8 mouse cellular contexts compared by ENCODE assay signal in the genomic region with DNA sequence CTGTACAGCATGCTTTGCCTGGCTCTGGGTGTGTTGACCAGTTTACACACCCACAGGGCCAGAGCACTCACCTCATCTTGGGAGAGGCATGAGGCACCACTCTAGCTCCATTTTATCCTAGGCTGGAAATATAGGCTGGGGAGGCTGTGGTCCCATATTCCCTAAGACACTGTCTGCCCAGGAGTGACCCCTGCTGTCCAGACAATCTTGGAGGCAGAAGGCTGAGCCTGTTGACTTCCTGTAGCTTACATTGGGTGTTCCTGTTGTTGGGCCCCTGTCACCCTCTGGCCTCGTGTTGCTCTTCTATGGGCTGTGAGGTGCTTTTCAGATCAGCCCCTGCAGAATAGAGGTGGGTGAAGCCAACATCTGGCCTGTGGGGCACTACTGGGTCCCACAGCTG.
DNase-seq lines count a peak whose midpoint lies in the region; ATAC-seq and TF ChIP-seq lines count a peak whose summit lies in the region.

No protein-coding gene starts in this region.

- no peak overlapping the region for H3K9ac ChIP-seq in lung, embryonic 14.5 days
- no peak overlapping the region for H3K9ac ChIP-seq in hindbrain, postnatal 0 days (replicated peaks; ENCODE audit: low read length)
- no peak overlapping the region for H3K9ac ChIP-seq in hindbrain, embryonic 12.5 days

- TF ChIP-seq CTCF in layer of hippocampus, adult 2 months (conservative IDR thresholded peaks at IDR 0.05), result peak; percentile 42
- TF ChIP-seq CTCF in lung, embryonic 14.5 days (IDR thresholded peaks at IDR 0.05; ENCODE audit: low read depth), result peak; percentile 54
- no peak for TF ChIP-seq CTCF in hindbrain, postnatal 0 days (IDR thresholded peaks at IDR 0.05; ENCODE audit: low read depth)

- H3K36me3 ChIP-seq in lung, embryonic 14.5 days (ENCODE audit: insufficient read depth), result no peaks in the 10 kb centered on the region
- no peaks in the 10 kb centered on the region for H3K36me3 ChIP-seq in hindbrain, postnatal 0 days (ENCODE audit: insufficient read depth, low read length)
- H3K36me3 ChIP-seq in hindbrain, embryonic 12.5 days, result no peaks in the 10 kb centered on the region

- no peaks in the 10 kb centered on the region for H3K27me3 ChIP-seq in lung, embryonic 14.5 days (ENCODE audit: insufficient read depth, low read length)
- no peaks in the 10 kb centered on the region; the same call in 1 of the 2 replicates for H3K27me3 ChIP-seq in hindbrain, postnatal 0 days (ENCODE audit: insufficient read depth, low read length)
- H3K27me3 ChIP-seq in hindbrain, embryonic 12.5 days, result peaks cover 67% of the 10 kb centered on the region

- ATAC-seq in lung, embryonic 14.5 days (ENCODE audit: insufficient read depth), result peak; percentile 43; the same call in 1 of the 2 replicates
- ATAC-seq in hindbrain, postnatal 0 days, result no peak
- ATAC-seq in hindbrain, embryonic 12.5 days (ENCODE audit: low FRiP score), result no peak

- no peak for DNase-seq in layer of hippocampus, adult 2 months (ENCODE audit: low spot score in 2 of 2)
- no peak for DNase-seq in layer of hippocampus, postnatal 25 days (ENCODE audit: extremely low spot score in 1 of 2, low spot score in 1 of 2)
- DNase-seq in adrenal gland, postnatal 25 days, result peak; percentile 36
- peak; percentile 60 for DNase-seq in heart, postnatal 4 days
- DNase-seq in lung, embryonic 14.5 days, result peak; percentile 50
- no peak for DNase-seq in hindbrain, postnatal 0 days (ENCODE audit: low spot score)
- DNase-seq in spleen, adult 12 weeks (ENCODE audit: low spot score), result no peak

- no peak overlapping the region; the same call in 1 of the 2 replicates for H3K4me2 ChIP-seq in lung, embryonic 14.5 days
- H3K4me2 ChIP-seq in hindbrain, postnatal 0 days (ENCODE audit: low read depth, low read length), result no peak overlapping the region
- no peak overlapping the region for H3K4me2 ChIP-seq in hindbrain, embryonic 12.5 days (replicated peaks)

- H3K4me3 ChIP-seq in layer of hippocampus, adult 2 months, result no peak overlapping the region
- no peak overlapping the region for H3K4me3 ChIP-seq in lung, embryonic 14.5 days (ENCODE audit: low read depth, low read length)
- H3K4me3 ChIP-seq in hindbrain, postnatal 0 days (ENCODE audit: low read length), result no peak overlapping the region
- no peak overlapping the region for H3K4me3 ChIP-seq in hindbrain, embryonic 12.5 days

- H3K9me3 ChIP-seq in lung, embryonic 14.5 days (ENCODE audit: low read depth, low read length), result no peaks in the 10 kb centered on the region
- no peaks in the 10 kb centered on the region for H3K9me3 ChIP-seq in hindbrain, postnatal 0 days (ENCODE audit: low read length)
- no peaks in the 10 kb centered on the region for H3K9me3 ChIP-seq in hindbrain, embryonic 12.5 days (replicated peaks)

- H3K4me1 ChIP-seq in lung, embryonic 14.5 days (ENCODE audit: insufficient read depth), result peaks cover 5% of the 10 kb centered on the region; the same call in 1 of the 2 replicates
- H3K4me1 ChIP-seq in hindbrain, postnatal 0 days (ENCODE audit: insufficient read depth, low read length), result no peaks in the 10 kb centered on the region
- peaks cover 5% of the 10 kb centered on the region; the same call in 1 of the 2 replicates for H3K4me1 ChIP-seq in hindbrain, embryonic 12.5 days

- WGBS in lung, embryonic 14.5 days, result 31% methylated on average over 1 of the region's 1 CpGs
- 61% methylated on average over 1 of the region's 1 CpGs for WGBS in hindbrain, postnatal 0 days
- WGBS in hindbrain, embryonic 12.5 days, result 44% methylated on average over 1 of the region's 1 CpGs

- H3K27ac ChIP-seq in layer of hippocampus, adult 2 months, result no peak overlapping the region
- H3K27ac ChIP-seq in lung, embryonic 14.5 days (ENCODE audit: low read depth), result no peak overlapping the region; the same call in 1 of the 2 replicates
- H3K27ac ChIP-seq in hindbrain, postnatal 0 days, result no peak overlapping the region
- no peak overlapping the region for H3K27ac ChIP-seq in hindbrain, embryonic 12.5 days

Comparison
In these comparisons a context has a peak if more than half of its experiments do, and no peak if none do; other contexts are left out.
1. DNase-seq: peak in adrenal gland, postnatal 25 days (single experiment), heart, postnatal 4 days (single experiment) and lung, embryonic 14.5 days (single experiment); none in layer of hippocampus, adult 2 months (0 of 2), layer of hippocampus, postnatal 25 days (0 of 2), hindbrain, postnatal 0 days (single experiment) and spleen, adult 12 weeks (single experiment).